8 mouse cellular contexts compared by ENCODE assay signal in genomic region chr15:31091916-31092570, GRCm38 (mm10).
DNase-seq lines count a peak whose midpoint lies in the region.

No protein-coding gene starts in this region.

- DNase-seq in adrenal gland, postnatal 25 days, result peak; percentile 12
- DNase-seq in adrenal gland, postnatal 4 days (ENCODE audit: low spot score in 2 of 2), result no peak
- peak; percentile 79 for DNase-seq in 3134 (ENCODE audit: extremely low read depth, insufficient read length, low spot score)
- peak; percentile 84 to 88 for DNase-seq in cerebellum, postnatal 14 days
- DNase-seq in layer of hippocampus, postnatal 10 days (ENCODE audit: low spot score in 2 of 2), result peak; percentile 65 to 72
- peak; percentile 38 for DNase-seq in skeletal muscle tissue, adult 2 months (ENCODE audit: low read depth, low spot score)
- DNase-seq in kidney, adult 9 months, result no peak
- no peak for DNase-seq in T-cell, adult 2 months (ENCODE audit: low spot score)

Comparison
In these comparisons a context has a peak if more than half of its experiments do, and no peak if none do; other contexts are left out.
1. DNase-seq: peak in adrenal gland, postnatal 25 days (single experiment), 3134 (single experiment), cerebellum, postnatal 14 days (2 of 2), layer of hippocampus, postnatal 10 days (2 of 2) and skeletal muscle tissue, adult 2 months (single experiment); none in adrenal gland, postnatal 4 days (0 of 2), kidney, adult 9 months (single experiment) and T-cell, adult 2 months (single experiment).